Mouse (Mus musculus) thymus, adult 2 months (tissue): ENCODE data around the gene Gm9195.

Source experiments
- CTCF ChIP-seq: fragments of 200-500 bp; IDR thresholded peaks from 2 replicates; pipeline ENCODE4 v1.5.1; 2012; ENCODE audit warnings: mild to moderate bottlenecking, control low read depth, low read length, moderate library complexity, borderline replicate concordance; ENCODE audit not compliant: control insufficient read depth, poor library complexity, insufficient read depth; ENCODE audit errors: extremely low read depth
- POLR2A ChIP-seq: fragments of 200-500 bp; IDR thresholded peaks from 2 replicates; pipeline ENCODE4 v1.6.1; 2012; ENCODE audit warnings: mild to moderate bottlenecking, low read length, control low read depth, moderate library complexity; ENCODE audit not compliant: control insufficient read depth, poor library complexity, insufficient read depth; ENCODE audit errors: extremely low read depth

- TF ChIP-seq CTCF = no peak
- no peak for TF ChIP-seq POLR2A
These were observed at the start of gene Gm9195 for GRCm38 (mm10) chr14:72491738-72492137.
